Mouse (Mus musculus) left cerebral cortex, postnatal 25 days (tissue): ENCODE data around the gene Gm14151. TPM values are rescaled to one million over a fixed set of nuclear protein-coding genes. Genes with fewer than 3 reads are reported as not detected.
"Not testable (repeated sequence)": the region's sequence is repeated elsewhere in the genome, so short reads cannot be mapped to it uniquely, and the experiment has no call there.

Experiments
- DNase-seq, 2 experiments: peaks; one replicate each; pipeline ENCODE4 v3.0.0; 2022; ENCODE audit warnings: low spot score in 2 of 2, mixed read lengths in 1 of 2
- intact Hi-C: fragments of 180-260 bp; cut with DNase I; formaldehyde crosslinking; loops from one replicate; pipeline ENCODE4 v1.15.1; 2025
- total RNA-seq, 2 experiments: library from RNA; stranded (reverse); gene quantifications; 2 replicates each; pipeline ENCODE4 v1.2.3; 2021

The Gm14151 gene
- total RNA-seq = not detected

- DNase-seq, intact Hi-C loops: not testable (repeated sequence)
These were observed at the start of gene Gm14151 for GRCm38 (mm10) chr2:151092250-151092649. Gene Gm14151, minus strand, starts transcription at chr2:151092350.

DNA sequence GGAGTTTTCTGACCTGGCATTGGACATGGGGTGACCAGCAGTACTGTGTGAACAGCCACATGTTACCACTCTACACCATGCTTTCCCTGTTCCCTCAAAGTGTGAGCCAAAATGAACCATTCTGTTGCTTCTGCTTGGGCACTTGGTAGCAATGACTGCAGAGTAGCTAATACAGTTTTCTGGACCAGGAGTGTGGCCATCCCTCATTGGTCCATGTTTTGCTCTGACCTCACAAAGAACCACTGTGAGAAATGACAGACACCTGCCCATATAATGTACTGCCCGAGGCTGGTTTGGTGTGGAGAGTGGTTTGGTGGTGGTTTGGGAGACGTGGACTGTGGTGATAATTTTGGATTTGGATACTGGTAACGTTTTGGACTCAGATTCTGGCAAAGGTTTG, 5.8 kb upstream of the Gm14151 start, which contains the start of gene Gm14147:
Gene Gm14147 (plus strand): TSS at position 301 of the 400 bp plus-strand sequence.
- DNase-seq, intact Hi-C loops: not testable (repeated sequence)

DNA sequence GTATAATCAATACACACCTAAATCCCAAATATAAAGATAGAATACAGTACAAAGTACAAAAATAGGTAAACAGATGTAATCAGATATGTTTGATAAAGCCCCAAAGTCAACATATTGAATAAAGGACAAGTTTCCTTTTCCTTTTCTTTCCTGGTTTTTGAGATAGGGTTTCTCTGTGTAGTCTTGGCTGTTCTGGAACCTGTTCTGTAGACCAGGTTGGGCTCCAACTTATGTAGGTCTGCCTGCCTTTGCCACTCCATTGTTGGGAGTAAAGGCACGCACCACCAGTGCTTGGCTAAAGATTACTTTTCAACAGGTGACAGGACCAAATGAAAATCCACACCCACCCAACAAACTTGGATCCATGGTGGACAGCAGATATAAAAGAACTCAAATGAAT, 35.5 kb downstream of the Gm14151 start:
- no peak for DNase-seq
- intact Hi-C loops = no loop called here

DNA sequence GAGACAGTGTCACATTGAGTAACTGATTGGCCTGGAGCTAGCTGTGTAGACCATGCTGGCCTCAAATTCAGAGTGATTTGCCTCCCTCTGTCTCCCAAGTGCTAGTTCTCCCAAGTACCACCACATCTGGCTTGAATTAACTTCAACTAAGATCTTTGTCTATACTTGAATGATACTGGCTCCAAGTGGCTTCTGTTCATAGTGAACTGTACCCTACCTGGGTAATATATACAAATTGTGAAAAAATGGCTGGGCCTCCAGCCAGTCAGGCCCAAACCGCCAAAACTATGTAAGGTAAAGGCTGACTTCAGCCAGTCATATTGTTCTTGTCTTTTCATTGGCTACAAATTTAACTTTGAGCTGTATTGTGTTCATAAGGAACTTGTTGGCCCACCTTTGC, 51.7 kb downstream of the Gm14151 start:
- DNase-seq = no peak
- intact Hi-C loops = no loop called here

GRCm38 (mm10) chr2:151039726-151040125, 52.4 kb downstream of the Gm14151 start:
- intact Hi-C loops = no loop called here
- DNase-seq = no peak

GRCm38 (mm10) chr2:151039232-151039695, 52.9 kb downstream of the Gm14151 start, which contains the start of the genes Ninl and Nanp:
Gene Ninl, minus strand, starts transcription at chr2:151039382.
Gene Nanp, minus strand, starts transcription at chr2:151039398.
- peak; percentile 90 to 95 for DNase-seq
- intact Hi-C loops = no loop called here

GRCm38 (mm10) chr2:151038811-151039222, 53.3 kb downstream of the Gm14151 start:
- peak in 1 of 2 experiments; percentile 65 for DNase-seq

DNA sequence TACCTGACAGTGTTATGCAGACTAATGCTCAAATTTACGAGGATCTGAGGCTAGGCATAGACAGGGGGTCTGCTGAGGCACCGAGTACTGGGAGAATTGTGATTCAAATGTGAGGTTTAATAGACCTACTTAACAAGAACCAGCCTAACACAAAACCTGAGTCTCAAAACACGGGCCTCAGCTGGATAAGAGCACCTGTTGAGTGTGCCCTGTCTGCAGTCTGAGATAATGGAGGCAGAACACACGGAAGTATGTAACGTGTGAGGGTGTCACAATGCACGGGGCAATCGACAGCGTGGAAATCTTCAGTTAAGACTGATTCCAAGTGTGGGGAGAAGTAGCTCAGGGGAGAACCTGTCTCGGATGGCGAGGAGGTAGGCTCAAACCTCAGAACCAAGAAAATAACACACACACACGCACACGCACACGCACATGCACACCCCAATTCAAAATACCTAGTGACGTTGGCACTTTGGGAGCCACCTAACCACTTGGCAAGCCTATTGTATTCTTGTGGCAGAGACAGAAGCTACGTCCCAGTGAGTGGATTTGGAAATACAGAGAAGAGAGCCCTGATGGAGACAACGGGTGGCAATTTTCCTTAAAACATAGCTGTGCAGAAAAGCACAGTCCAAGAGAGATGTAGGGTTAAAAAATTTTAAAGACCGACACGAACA, 54.1 kb downstream of the Gm14151 start:
- DNase-seq = peak in 1 of 2 experiments; percentile 25
- intact Hi-C loops = no loop called here

More at GRCm38 (mm10) chr2:151038811-151039222, 53.3 kb downstream of the Gm14151 start:
- intact Hi-C loops = no loop called here

GRCm38 (mm10) chr2:151037292-151037691, 54.9 kb downstream of the Gm14151 start:
- no peak for DNase-seq
- intact Hi-C loops = no loop called here

Other genes starting within 250 kb of the Gm14151 start
- 100 to 1,000 TPM; 300 to 308 TPM for gene Abhd12, start 187.6 kb downstream of the Gm14151 start, total RNA-seq
- 1 to 10 TPM; 1.2 to 1.4 TPM for gene Gins1, start 186.9 kb downstream of the Gm14151 start, total RNA-seq
- gene Ninl, start 53.0 kb downstream of the Gm14151 start, total RNA-seq = 1 to 10 TPM; 5.2 to 5.9 TPM
- 10 to 100 TPM; 25.1 to 31.1 TPM for gene Nanp, start 53.0 kb downstream of the Gm14151 start, total RNA-seq
- gene Gm14147, start 5.9 kb upstream of the Gm14151 start, total RNA-seq = not detected